Mouse (Mus musculus): Measurements from ENCODE around the gene Plac9a. TPM values are rescaled to one million over a fixed set of nuclear protein-coding genes. Genes with fewer than 3 reads are reported as not detected.
"Not testable (repeated sequence)": the region's sequence is repeated elsewhere in the genome, so short reads cannot be mapped to it uniquely, and the experiment has no call there.

Gene Plac9a
- polyA plus RNA-seq (2012; rRNA removed): 1.2 and 1.6 TPM in 2 replicates

DNA sequence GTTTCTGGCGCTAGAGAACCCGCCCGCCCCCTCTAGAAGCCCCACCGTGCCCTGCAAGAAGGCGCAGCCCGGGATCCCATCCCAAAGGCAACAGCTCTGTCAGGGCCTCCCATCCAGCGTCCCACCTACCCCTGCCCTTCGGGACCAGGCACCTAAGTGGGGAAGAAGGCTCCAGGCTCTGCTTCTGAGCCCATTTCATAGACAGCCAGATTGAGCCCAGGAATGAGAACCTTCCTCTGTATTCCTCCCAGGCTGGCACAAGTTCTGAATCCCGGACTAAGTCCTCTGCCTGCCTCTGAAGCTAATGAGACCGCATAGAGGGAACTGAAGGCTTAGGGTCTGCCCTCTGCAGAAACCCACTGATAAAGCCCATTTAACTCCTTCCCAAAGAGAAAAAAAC lies at the start of gene Plac9a:
TSS of gene Plac9a (minus strand) at position 101 of the 400 bp plus-strand sequence.
- no CpG with 5 or more reads among the region's 10 CpGs for WGBS
- not testable (repeated sequence) for DNase-seq (ENCODE audit: low read depth in 1 of 2, low spot score in 2 of 2); H3K4me3 ChIP-seq (ENCODE audit: extremely low read depth, insufficient read depth, insufficient read length)

DNA sequence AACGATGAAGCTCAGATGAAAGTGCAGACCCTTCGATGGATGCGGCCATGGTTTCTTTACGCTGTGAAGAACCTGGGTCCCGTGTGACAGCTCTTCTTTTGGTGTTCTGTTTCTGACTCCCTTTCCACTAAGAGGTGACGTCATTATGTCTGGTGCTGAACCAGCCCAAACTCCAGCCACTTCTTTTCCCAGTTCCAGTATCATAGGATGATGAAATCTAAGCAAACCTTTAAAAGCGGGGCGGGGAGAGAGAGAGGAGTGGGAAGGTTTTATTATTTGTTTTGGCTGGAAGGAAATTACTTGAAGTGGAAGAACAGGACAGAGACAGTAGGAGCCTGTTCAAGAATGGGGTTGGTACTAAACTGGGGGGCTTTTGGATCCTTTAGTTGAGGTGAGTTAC lies 35.1 kb upstream of the Plac9a start, which contains the start of gene Cphx1:
TSS of gene Cphx1 (plus strand) at position 301 of the 400 bp plus-strand sequence.
- not testable (repeated sequence) for DNase-seq (ENCODE audit: low read depth in 1 of 2, low spot score in 2 of 2); H3K27ac ChIP-seq (ENCODE audit: insufficient read depth, low read length); H3K4me3 ChIP-seq (ENCODE audit: extremely low read depth, insufficient read depth, insufficient read length); H3K4me1 ChIP-seq (ENCODE audit: control insufficient read depth, insufficient read depth, insufficient read length); H3K27me3 ChIP-seq (ENCODE audit: control insufficient read depth, insufficient read depth, low read length); H3K36me3 ChIP-seq (ENCODE audit: control insufficient read depth, insufficient read depth, low read length)
- no CpG with 5 or more reads among the region's 8 CpGs for WGBS

More for the DNA sequence above, at the start of gene Plac9a:
- not testable (repeated sequence) for H3K36me3 ChIP-seq (ENCODE audit: control insufficient read depth, insufficient read depth, low read length); H3K27ac ChIP-seq (ENCODE audit: insufficient read depth, low read length); H3K27me3 ChIP-seq (ENCODE audit: control insufficient read depth, insufficient read depth, low read length); H3K4me1 ChIP-seq (ENCODE audit: control insufficient read depth, insufficient read depth, insufficient read length)

DNA sequence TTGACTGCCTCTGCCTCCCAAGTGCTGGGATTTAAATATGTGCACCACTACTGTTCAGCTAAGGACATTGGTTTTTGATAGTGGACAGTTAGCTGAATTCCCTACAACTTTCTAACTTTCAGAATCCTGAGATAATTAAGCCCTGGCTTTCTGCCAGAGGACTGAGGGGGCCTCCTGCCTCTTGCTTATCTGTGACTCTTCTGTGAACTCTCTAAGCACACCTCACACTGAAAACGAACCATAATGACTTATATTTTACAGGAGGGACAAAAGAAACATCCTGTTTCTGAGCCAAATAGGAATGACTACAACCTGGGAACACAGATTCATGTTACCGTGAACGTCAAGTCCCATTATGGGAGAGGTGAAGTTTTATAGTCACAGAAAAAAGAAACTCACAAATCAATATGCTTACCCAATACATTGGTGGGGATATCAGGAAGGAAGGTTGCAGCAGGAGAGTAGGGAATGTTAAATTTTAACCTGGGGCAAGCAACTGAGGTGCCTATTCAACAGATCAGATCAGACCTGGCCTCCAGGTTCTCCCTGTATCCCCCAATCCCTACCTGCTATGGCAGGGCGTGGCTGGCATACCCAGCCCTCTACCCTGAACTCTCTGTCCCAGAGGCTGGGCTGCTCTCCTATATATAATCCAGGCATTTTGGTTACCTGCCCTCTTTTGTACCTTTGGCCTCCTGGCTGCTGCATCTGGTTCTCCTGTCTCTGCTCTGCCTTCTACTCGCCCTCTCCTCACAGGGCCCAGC lies 34.1 kb upstream of the Plac9a start:
- WGBS: no CpG with 5 or more reads among the region's 5 CpGs
- H3K4me3 ChIP-seq (ENCODE audit: extremely low read depth, insufficient read depth, insufficient read length); H3K27me3 ChIP-seq (ENCODE audit: control insufficient read depth, insufficient read depth, low read length); H3K27ac ChIP-seq (ENCODE audit: insufficient read depth, low read length); DNase-seq (ENCODE audit: low read depth in 1 of 2, low spot score in 2 of 2); H3K4me1 ChIP-seq (ENCODE audit: control insufficient read depth, insufficient read depth, insufficient read length); H3K36me3 ChIP-seq (ENCODE audit: control insufficient read depth, insufficient read depth, low read length): not testable (repeated sequence)

DNA sequence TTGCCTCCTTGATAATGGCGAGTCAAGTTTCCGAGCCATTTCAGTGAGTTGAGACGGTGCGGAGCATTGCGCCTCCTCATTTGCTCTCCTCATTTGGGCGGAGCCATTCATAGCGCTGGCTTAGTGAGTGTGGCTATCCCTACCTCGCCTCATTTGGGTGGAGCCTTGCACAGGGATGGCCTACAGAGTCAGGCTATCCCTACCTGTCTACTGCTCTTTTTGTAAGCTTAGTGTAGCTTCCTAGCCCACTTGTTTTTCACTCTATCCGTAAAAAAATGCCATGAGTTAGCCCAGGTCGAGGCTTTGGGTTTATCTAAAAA lies 24.6 kb upstream of the Plac9a start, which contains the start of gene Tmem254a:
TSS of gene Tmem254a (minus strand) at position 111 of the 320 bp plus-strand sequence.
- H3K4me3 ChIP-seq (ENCODE audit: extremely low read depth, insufficient read depth, insufficient read length); DNase-seq (ENCODE audit: low read depth in 1 of 2, low spot score in 2 of 2); H3K27ac ChIP-seq (ENCODE audit: insufficient read depth, low read length); H3K27me3 ChIP-seq (ENCODE audit: control insufficient read depth, insufficient read depth, low read length); H3K36me3 ChIP-seq (ENCODE audit: control insufficient read depth, insufficient read depth, low read length); H3K4me1 ChIP-seq (ENCODE audit: control insufficient read depth, insufficient read depth, insufficient read length): not testable (repeated sequence)
- no CpG with 5 or more reads among the region's 10 CpGs for WGBS

DNA sequence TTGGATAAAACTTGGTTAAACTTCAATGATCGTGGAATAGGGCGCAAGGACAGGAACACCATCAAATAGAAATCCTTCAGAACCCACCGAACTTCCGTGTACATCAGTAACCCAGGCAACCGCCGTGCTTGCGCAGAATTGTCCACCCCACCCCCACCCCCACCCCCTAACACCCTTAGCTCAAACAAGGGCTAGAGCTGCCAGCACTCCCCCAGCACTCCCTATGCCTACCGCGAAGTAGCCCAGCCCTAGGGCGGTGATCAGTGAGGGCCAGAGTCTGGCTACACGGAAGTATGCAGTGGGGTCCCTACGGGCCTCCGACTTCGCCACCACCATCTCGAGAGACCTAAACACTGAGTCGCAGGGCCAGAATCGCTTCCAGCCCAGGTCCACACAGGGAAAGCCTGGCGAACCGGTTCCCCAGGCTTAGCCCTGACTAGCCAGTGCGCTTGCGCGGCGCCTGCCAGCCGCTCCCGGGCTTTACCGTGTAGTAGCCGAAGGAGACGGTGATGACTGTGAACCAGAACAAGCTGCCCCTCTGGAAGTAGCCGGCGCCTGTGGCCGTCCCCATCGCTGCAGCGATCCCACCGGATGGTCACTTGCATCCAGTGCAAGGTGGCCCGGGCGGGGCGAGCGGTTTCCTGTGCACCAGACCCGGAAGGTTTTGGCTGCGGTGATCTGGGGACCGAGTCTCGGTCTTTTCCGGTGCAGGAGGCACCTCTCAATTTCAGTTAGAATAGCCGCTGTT lies 24.1 kb upstream of the Plac9a start:
- not testable (repeated sequence) for H3K36me3 ChIP-seq (ENCODE audit: control insufficient read depth, insufficient read depth, low read length); H3K4me3 ChIP-seq (ENCODE audit: extremely low read depth, insufficient read depth, insufficient read length); H3K27me3 ChIP-seq (ENCODE audit: control insufficient read depth, insufficient read depth, low read length); H3K4me1 ChIP-seq (ENCODE audit: control insufficient read depth, insufficient read depth, insufficient read length); H3K27ac ChIP-seq (ENCODE audit: insufficient read depth, low read length); DNase-seq (ENCODE audit: low read depth in 1 of 2, low spot score in 2 of 2)
- no CpG with 5 or more reads among the region's 44 CpGs for WGBS

DNA sequence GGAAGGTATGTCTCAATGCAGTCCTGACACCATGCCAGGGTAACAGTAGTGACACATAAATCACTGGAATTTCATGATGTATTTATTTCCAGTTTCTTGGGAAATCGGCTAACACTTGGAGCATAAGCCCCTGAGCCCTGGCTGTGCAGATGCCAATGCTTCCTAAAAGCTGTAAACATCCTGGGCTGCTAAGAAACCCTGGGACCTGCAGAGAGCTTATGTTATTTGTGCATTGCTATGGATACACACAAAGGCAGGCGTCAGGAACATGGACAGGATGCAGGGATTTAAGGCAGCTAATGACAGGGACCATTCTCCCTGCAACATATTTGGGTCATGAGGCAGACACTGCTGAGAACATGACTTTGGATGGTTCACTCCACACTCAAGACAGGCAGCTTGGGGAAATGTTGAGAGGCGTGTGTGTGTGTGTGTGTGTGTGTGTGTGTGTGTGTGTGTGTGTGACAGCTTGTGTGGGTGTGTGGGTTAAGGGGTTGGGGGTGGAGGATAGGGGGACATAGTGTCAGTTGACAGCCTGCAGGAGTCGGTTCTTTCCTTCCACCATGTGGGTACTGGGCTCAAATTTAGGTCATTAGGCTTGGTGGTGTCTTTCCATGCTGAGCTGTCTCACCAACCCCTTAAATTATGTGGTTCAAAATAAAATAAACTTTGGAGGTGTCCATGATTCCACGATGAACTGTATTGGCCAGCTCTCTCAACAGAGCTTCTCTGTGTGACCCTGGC lies 15.7 kb upstream of the Plac9a start:
- not testable (repeated sequence) for DNase-seq (ENCODE audit: low read depth in 1 of 2, low spot score in 2 of 2); H3K27me3 ChIP-seq (ENCODE audit: control insufficient read depth, insufficient read depth, low read length); H3K4me3 ChIP-seq (ENCODE audit: extremely low read depth, insufficient read depth, insufficient read length); H3K4me1 ChIP-seq (ENCODE audit: control insufficient read depth, insufficient read depth, insufficient read length); H3K27ac ChIP-seq (ENCODE audit: insufficient read depth, low read length); H3K36me3 ChIP-seq (ENCODE audit: control insufficient read depth, insufficient read depth, low read length)
- WGBS: no CpG with 5 or more reads among the region's 5 CpGs

DNA sequence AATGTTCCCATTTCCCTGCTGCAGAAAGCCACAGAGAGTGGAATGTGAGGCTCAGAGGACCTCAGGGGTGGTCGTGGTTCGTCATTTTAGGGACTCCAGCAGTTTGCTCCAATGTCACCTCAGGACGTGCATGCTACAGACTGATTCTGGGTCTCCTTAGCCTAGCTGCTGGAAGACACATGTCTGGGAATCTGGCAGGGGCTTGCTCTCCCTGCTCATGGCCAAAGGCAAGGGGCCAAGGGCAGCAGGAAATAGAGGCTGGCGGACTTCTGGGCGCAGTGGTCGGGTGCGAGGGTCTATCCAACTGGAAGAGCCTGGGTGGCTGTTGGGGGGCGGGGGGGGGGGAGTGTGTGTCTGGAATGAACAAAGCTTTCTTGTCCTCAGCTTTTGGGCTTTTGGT lies 6.1 kb upstream of the Plac9a start:
- WGBS: no CpG with 5 or more reads among the region's 8 CpGs
- H3K36me3 ChIP-seq (ENCODE audit: control insufficient read depth, insufficient read depth, low read length); H3K27me3 ChIP-seq (ENCODE audit: control insufficient read depth, insufficient read depth, low read length); H3K27ac ChIP-seq (ENCODE audit: insufficient read depth, low read length); H3K4me3 ChIP-seq (ENCODE audit: extremely low read depth, insufficient read depth, insufficient read length); DNase-seq (ENCODE audit: low read depth in 1 of 2, low spot score in 2 of 2); H3K4me1 ChIP-seq (ENCODE audit: control insufficient read depth, insufficient read depth, insufficient read length): not testable (repeated sequence)

DNA sequence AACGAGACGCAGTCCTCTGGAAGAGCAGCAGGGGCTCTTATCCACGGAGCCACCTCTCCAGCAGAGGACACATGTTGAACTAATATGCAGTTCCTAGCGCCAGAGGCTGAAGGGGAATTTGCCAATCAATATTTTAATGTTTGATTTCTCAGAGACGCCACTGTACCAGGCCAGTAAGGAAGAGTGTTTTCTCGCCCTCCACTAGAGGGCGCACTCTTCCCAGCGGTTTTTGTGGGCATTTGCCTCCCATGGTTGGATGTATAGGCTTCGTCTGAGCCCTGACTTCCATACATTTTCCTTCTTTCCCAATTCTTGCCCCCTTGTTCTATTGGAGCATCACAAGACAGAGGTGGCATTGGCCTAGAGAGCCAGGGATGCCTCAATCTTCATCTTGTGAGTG lies 4.4 kb upstream of the Plac9a start:
- not testable (repeated sequence) for H3K4me3 ChIP-seq (ENCODE audit: extremely low read depth, insufficient read depth, insufficient read length); H3K36me3 ChIP-seq (ENCODE audit: control insufficient read depth, insufficient read depth, low read length); H3K4me1 ChIP-seq (ENCODE audit: control insufficient read depth, insufficient read depth, insufficient read length); H3K27me3 ChIP-seq (ENCODE audit: control insufficient read depth, insufficient read depth, low read length); H3K27ac ChIP-seq (ENCODE audit: insufficient read depth, low read length); DNase-seq (ENCODE audit: low read depth in 1 of 2, low spot score in 2 of 2)
- WGBS: no CpG with 5 or more reads among the region's 9 CpGs

DNA sequence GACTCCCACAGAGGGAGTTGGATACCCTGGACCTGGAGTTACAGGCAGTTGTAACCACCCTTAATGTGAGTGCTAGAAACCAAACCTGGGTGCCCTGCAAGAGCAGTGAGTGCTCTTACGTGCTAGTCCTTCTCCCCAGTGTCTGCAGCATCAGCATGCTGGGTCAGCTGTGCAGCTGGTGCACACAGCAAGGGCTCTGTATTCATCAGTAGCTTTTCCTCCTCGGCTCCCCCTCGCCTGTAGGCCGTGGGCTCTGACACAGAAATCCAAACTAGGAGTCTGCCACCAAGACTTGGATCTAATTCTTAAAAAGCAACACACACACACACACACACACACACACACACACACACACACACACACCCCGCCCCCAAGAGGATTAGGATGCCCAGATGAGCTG lies 2.3 kb upstream of the Plac9a start:
- H3K36me3 ChIP-seq (ENCODE audit: control insufficient read depth, insufficient read depth, low read length); H3K4me3 ChIP-seq (ENCODE audit: extremely low read depth, insufficient read depth, insufficient read length); H3K27ac ChIP-seq (ENCODE audit: insufficient read depth, low read length); H3K4me1 ChIP-seq (ENCODE audit: control insufficient read depth, insufficient read depth, insufficient read length); H3K27me3 ChIP-seq (ENCODE audit: control insufficient read depth, insufficient read depth, low read length); DNase-seq (ENCODE audit: low read depth in 1 of 2, low spot score in 2 of 2): not testable (repeated sequence)
- WGBS: 89% methylated on average over 1 of the region's 5 CpGs

DNA sequence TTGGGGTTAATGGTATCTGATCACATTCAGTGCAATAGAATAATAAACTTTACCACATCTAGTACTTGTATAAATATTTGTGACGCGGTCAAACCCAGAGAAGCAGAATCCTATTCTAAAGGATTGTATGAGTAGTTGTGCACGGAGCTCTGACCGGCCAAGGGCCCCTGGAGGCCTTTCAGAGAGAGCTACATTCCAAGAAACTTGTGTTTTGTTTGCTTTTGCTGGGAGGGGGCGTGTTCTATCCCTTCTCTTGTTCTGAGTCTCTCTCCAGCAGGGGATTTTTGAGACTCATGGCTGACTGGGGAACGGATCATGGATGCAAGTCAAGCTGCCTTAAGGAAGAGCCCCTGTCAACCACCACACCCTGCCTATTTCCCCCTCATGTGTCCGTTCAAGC lies 7.2 kb downstream of the Plac9a start:
- H3K27ac ChIP-seq (ENCODE audit: insufficient read depth, low read length); DNase-seq (ENCODE audit: low read depth in 1 of 2, low spot score in 2 of 2); H3K4me3 ChIP-seq (ENCODE audit: extremely low read depth, insufficient read depth, insufficient read length); H3K27me3 ChIP-seq (ENCODE audit: control insufficient read depth, insufficient read depth, low read length); H3K36me3 ChIP-seq (ENCODE audit: control insufficient read depth, insufficient read depth, low read length); H3K4me1 ChIP-seq (ENCODE audit: control insufficient read depth, insufficient read depth, insufficient read length): not testable (repeated sequence)
- no CpG with 5 or more reads among the region's 7 CpGs for WGBS

All from spleen, adult 2 months (tissue).